Mouse (Mus musculus): Measurements from ENCODE around the gene Adam33.

GRCm38 (mm10) chr2:131056191-131056590 lies 7.4 kb downstream of the Adam33 start:
- TF ChIP-seq CTCF (conservative IDR thresholded peaks at IDR 0.05 in 1 of 2, IDR thresholded peaks at IDR 0.05 in 1 of 2; ENCODE audit: low read depth in 2 of 2, low read length in 2 of 2) = peak; percentile 51 to 85
- TF ChIP-seq POLR2A (IDR thresholded peaks at IDR 0.05; ENCODE audit: low read depth, low read length) = peak; percentile 25; the same call in 1 of the 2 replicates
- no peak for TF ChIP-seq ZC3H11A (IDR thresholded peaks at IDR 0.05; ENCODE audit: low read depth, low read length)
- TF ChIP-seq ETS1 (conservative IDR thresholded peaks at IDR 0.05; ENCODE audit: low read depth, low read length) = no peak
- TF ChIP-seq KAT2A (IDR thresholded peaks at IDR 0.05; ENCODE audit: insufficient replicate concordance, low read length) = no peak
- no peak for TF ChIP-seq MEF2A (IDR thresholded peaks at IDR 0.05; ENCODE audit: borderline replicate concordance, low read depth, low read length)
- TF ChIP-seq CHD1 (IDR thresholded peaks at IDR 0.05; ENCODE audit: low read depth, low read length) = no peak
- TF ChIP-seq JUND (conservative IDR thresholded peaks at IDR 0.05; ENCODE audit: low read depth, low read length) = no peak
- TF ChIP-seq ZMIZ1 (IDR thresholded peaks at IDR 0.05; ENCODE audit: low read depth, low read length) = no peak
- TF ChIP-seq EP300 (IDR thresholded peaks at IDR 0.05; ENCODE audit: low read length) = no peak
- TF ChIP-seq TBP (conservative IDR thresholded peaks at IDR 0.05; ENCODE audit: low read depth, low read length) = no peak
- TF ChIP-seq RAD21 (IDR thresholded peaks at IDR 0.05; ENCODE audit: low read depth, low read length) = peak; percentile 80
- TF ChIP-seq E2F4 (IDR thresholded peaks at IDR 0.05; ENCODE audit: insufficient replicate concordance, low read depth, low read length) = no peak
- TF ChIP-seq USF2 (conservative IDR thresholded peaks at IDR 0.05; ENCODE audit: low read depth, low read length) = no peak

Data from CH12.LX (cell line).